Mouse (Mus musculus) C2C12 (cell line): ENCODE measurements around the gene Fyn. TPM values are rescaled to one million over a fixed set of nuclear protein-coding genes. Genes with fewer than 3 reads are reported as not detected.

Experiments
- H3K27me3 ChIP-seq: one replicate; pipeline ENCODE4 v1.6.1; 2011; ENCODE audit not compliant: control insufficient read depth, insufficient read depth, insufficient read length
- H3K36me3 ChIP-seq: one replicate; pipeline ENCODE4 v1.6.1; 2011; ENCODE audit not compliant: control insufficient read depth, insufficient read depth
- H3K4me3 ChIP-seq: one replicate; pipeline ENCODE4 v1.5.1; 2011; ENCODE audit warnings: mild to moderate bottlenecking, control low read depth; ENCODE audit not compliant: poor library complexity, insufficient read depth, severe bottlenecking
- H3K79me2 ChIP-seq: one replicate; pipeline ENCODE4 v1.6.1; 2011; ENCODE audit not compliant: control insufficient read depth, insufficient read depth
- H3K79me3 ChIP-seq: one replicate; pipeline ENCODE4 v1.6.1; 2011; ENCODE audit warnings: low read depth, control low read depth
- H3ac ChIP-seq: one replicate; pipeline ENCODE3; 2011; ENCODE audit warnings: low read depth; ENCODE audit not compliant: control insufficient read depth, insufficient read length
- CEBPB ChIP-seq: IDR thresholded peaks from one replicate; pipeline ENCODE4 v1.6.1; 2011; ENCODE audit warnings: low read depth, mild to moderate bottlenecking, control low read depth, moderate library complexity
- CTCF ChIP-seq: IDR thresholded peaks from one replicate; pipeline ENCODE4 v1.5.1; 2011; ENCODE audit not compliant: control insufficient read depth, insufficient read depth, insufficient read length
- FOSL1 ChIP-seq: IDR thresholded peaks from one replicate; pipeline ENCODE4 v1.8.0; 2011; ENCODE audit warnings: mild to moderate bottlenecking, low read length; ENCODE audit not compliant: poor library complexity, insufficient read depth, severe bottlenecking
- MAX ChIP-seq: IDR thresholded peaks from one replicate; pipeline ENCODE4 v1.6.1; 2011; ENCODE audit warnings: mild to moderate bottlenecking, control low read depth
- MYOD1 ChIP-seq: IDR thresholded peaks from one replicate; pipeline ENCODE4 v1.6.1; 2011; ENCODE audit warnings: low read depth; ENCODE audit not compliant: control insufficient read depth, insufficient read length
- MYOG ChIP-seq: IDR thresholded peaks from one replicate; pipeline ENCODE4 v1.6.1; 2011; ENCODE audit not compliant: control insufficient read depth, insufficient read length; ENCODE audit errors: extremely low read depth
- USF1 ChIP-seq: IDR thresholded peaks from one replicate; pipeline ENCODE4 v1.6.1; 2011; ENCODE audit warnings: low read depth, mild to moderate bottlenecking, control low read depth, moderate library complexity
- polyA plus RNA-seq: library from polyadenylated mRNA; unstranded; fragments of >200 nt; fragmentation: generic; extraction: Trizol; gene quantifications from one replicate; pipeline ENCODE4 v1.2.1, GENCODE M21; 2012; ENCODE audit warnings: missing spikeins

Gene Fyn
- polyA plus RNA-seq, 1 experiment = 16.1 TPM

DNA sequence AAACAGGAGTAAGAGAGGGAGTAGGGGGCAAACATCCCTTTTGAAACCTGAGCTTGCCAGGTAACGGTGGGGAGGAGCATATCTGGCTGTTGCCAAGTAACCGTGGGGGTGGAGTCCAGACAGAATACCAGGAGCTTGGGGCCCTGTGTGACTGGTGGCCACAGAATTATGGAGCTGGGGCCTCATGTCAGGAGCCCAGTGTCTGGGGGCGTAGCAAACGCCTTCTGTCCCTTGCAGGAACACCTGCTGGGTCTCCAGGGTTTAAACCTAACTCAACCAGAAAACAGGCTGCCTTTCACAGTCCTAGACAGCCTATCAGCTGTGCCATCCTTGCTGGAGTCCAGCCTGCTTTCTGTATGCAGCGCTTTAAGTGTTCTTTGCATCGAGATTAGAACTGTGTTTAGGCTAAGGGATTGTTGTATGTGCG is 186.6 kb downstream of the Fyn start:
- Histone ChIP-seq H3K79me2 (no peaks in the 10 kb centered on the region), H3ac (no peak overlapping the region), H3K36me3 (no peaks in the 10 kb centered on the region), H3K27me3 (no peaks in the 10 kb centered on the region), H3K4me3 (no peak overlapping the region), H3K79me3 (no peaks in the 10 kb centered on the region)
- no peak for TF ChIP-seq MAX
- TF ChIP-seq FOSL1 = no peak
- no peak for TF ChIP-seq MYOG
- TF ChIP-seq MYOD1 = no peak
- no peak for TF ChIP-seq CTCF
- TF ChIP-seq CEBPB = no peak
- no peak for TF ChIP-seq USF1

DNA sequence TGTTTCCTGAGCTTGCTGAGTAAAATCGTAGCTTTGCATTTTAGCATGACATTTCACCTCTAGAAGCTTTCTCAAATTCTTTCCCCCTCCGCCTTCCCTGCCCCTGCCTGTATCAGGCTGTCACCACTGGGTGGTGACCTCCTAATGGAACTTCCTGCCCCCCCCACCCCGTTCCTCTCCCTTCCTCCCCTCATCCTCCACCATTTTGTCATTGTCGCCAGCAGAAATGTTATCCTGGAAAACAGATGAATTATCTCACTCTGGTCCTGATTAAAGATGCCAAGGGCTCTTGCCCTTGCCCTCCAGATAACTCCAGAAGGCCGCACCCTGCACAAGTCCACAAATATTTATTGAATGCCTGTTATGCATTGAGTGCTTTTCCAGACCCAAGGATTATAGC is 187.1 kb downstream of the Fyn start:
- H3K79me3 ChIP-seq = no peaks in the 10 kb centered on the region
- H3K79me2 ChIP-seq = no peaks in the 10 kb centered on the region
- no peaks in the 10 kb centered on the region for H3K36me3 ChIP-seq
- H3K27me3 ChIP-seq = no peaks in the 10 kb centered on the region
- no peak overlapping the region for H3ac ChIP-seq
- TF ChIP-seq USF1 (no peak), MYOD1 (no peak), CEBPB (no peak), FOSL1 (no peak), MAX (no peak), CTCF (no peak), MYOG (no peak)
- no peak overlapping the region for H3K4me3 ChIP-seq

DNA sequence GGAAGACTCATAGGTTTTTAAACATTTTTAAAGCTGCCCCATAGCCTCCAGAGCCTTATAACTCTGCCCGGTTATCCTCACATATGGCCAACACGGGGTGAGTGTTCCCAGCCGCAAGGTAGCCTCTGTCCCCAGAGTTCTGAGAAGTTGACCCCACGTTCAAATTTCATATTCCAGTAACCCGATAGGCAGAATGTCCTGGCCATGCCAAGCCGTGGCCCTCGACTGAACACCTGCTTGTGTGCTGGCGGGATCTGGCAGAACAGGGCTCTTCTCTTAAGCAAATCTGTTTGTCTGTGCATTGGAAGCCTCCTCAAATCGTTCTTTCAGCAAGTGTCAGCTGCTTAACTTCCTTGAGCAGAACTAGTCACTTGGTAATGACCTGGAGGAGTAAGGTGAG is 188.7 kb downstream of the Fyn start:
- TF ChIP-seq FOSL1 = no peak
- no peak for TF ChIP-seq CEBPB
- no peak for TF ChIP-seq CTCF
- no peak for TF ChIP-seq USF1
- no peak for TF ChIP-seq MYOD1
- no peak for TF ChIP-seq MAX
- TF ChIP-seq MYOG = no peak
- H3K36me3 ChIP-seq = no peaks in the 10 kb centered on the region
- no peaks in the 10 kb centered on the region for H3K27me3 ChIP-seq

DNA sequence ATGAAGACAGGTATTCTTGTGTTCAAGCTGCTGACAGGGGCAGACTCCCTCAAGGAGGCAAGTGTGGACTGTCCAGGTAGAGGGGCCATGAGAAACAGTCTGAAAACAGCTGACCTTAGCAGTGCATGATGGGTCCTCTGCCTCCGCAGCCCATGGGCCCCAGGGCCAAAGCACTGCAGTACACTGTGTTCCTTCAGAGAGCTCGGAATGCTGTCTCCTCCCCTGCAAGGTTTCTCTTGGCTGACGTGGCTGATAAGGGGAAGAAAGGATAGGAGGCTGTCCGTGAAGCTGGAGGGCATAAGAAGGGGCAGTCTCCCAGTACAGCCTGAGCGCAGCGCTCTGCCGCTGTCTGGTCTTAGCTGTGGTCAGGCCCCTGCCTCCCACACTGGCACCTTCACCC is 189.2 kb downstream of the Fyn start:
- Histone ChIP-seq H3K27me3 (no peaks in the 10 kb centered on the region), H3K4me3 (no peak overlapping the region), H3K36me3 (no peaks in the 10 kb centered on the region), H3ac (no peak overlapping the region), H3K79me3 (no peaks in the 10 kb centered on the region), H3K79me2 (no peaks in the 10 kb centered on the region)
- no peak for TF ChIP-seq CEBPB
- TF ChIP-seq FOSL1 = no peak
- TF ChIP-seq USF1 = no peak
- TF ChIP-seq MYOD1 = no peak
- TF ChIP-seq CTCF = no peak
- no peak for TF ChIP-seq MAX
- TF ChIP-seq MYOG = no peak

More for the DNA sequence above, 188.7 kb downstream of the Fyn start:
- Histone ChIP-seq H3ac (no peak overlapping the region), H3K79me2 (no peaks in the 10 kb centered on the region), H3K4me3 (no peak overlapping the region), H3K79me3 (no peaks in the 10 kb centered on the region)

DNA sequence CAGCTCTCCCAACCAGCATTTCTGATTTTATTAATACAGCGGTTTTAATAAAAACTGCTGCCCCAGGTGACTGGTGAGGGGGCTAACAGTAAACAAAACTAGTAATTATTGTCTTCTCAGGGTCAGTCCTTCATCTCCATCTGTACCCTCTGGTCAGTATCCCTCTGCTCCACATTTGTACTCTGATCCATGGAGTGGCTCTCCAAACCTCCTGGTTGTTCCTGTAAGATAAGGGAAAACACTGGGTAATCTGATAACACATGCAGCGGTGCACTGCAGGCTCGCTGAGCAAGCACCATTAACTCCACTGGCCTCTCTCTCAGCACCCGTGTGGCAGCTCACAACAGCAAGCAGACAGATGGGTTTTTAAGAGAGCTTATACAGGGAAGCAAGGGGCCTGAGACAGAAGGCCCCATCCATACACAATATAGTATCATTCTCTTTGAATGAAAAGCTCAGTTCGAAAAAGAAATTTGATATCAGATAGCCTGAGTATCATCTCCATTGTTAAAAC is 189.9 kb downstream of the Fyn start:
- no peak overlapping the region for H3K4me3 ChIP-seq
- H3K79me3 ChIP-seq = no peaks in the 10 kb centered on the region
- TF ChIP-seq MYOD1 (no peak), CTCF (no peak), USF1 (no peak), MYOG (no peak), MAX (no peak), CEBPB (no peak), FOSL1 (no peak)
- H3ac ChIP-seq = no peak overlapping the region
- no peaks in the 10 kb centered on the region for H3K36me3 ChIP-seq
- H3K27me3 ChIP-seq = no peaks in the 10 kb centered on the region
- H3K79me2 ChIP-seq = no peaks in the 10 kb centered on the region

DNA sequence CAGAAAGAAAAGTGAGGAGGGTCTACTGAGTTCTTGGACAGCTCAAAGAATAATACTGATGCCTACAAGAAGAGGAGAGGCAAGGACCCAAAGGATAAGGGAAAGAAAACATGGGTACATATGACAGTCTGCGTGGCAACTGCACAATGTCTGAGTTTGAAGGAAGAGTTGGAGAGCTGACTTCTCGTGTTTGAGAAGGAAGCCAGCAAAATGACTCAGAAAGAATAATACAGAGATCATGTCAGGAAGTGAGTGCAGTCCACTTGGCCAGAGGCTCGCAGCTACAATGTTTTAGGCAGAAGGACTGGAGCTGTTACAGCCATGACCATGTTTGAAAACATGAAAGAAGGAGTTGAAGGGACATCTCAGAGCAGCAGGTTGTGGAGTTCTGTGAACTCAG is 190.7 kb downstream of the Fyn start:
- Histone ChIP-seq H3K79me2 (no peaks in the 10 kb centered on the region), H3K27me3 (no peaks in the 10 kb centered on the region), H3K36me3 (no peaks in the 10 kb centered on the region), H3K79me3 (no peaks in the 10 kb centered on the region), H3ac (no peak overlapping the region), H3K4me3 (no peak overlapping the region)
- no peak for TF ChIP-seq MYOG
- TF ChIP-seq CEBPB = no peak
- TF ChIP-seq MAX = no peak
- TF ChIP-seq MYOD1 = no peak
- TF ChIP-seq USF1 = no peak
- TF ChIP-seq FOSL1 = no peak
- TF ChIP-seq CTCF = no peak
